Mouse (Mus musculus) stomach, embryonic 14.5 days (tissue): ENCODE data around the gene Mvk. TPM values are rescaled to one million over a fixed set of nuclear protein-coding genes. Genes with fewer than 3 reads are reported as not detected.
A peak's percentile ranks its signal among the peaks of the same experiment; 100 is the strongest.

ENCODE experiments used
- ATAC-seq: fragments of 200-750 bp; cut with Nextera tagmentation; 2 replicates; pipeline ENCODE4 v1.8.0; 2017; ENCODE audit warnings: low read depth, moderate TSS enrichment; ENCODE audit not compliant: insufficient number of reproducible peaks, insufficient read depth, low FRiP score
- H3K27ac ChIP-seq: fragments of 300-500 bp; sonication (generic); 2 replicates; pipeline ENCODE4 v1.5.1; 2014; ENCODE audit warnings: mild to moderate bottlenecking, low read length, moderate library complexity, mixed read lengths
- H3K27me3 ChIP-seq: fragments of 300-500 bp; sonication (generic); 2 replicates; pipeline ENCODE4 v1.6.1; 2014; ENCODE audit warnings: low read length, control low read depth, mixed read lengths; ENCODE audit not compliant: control insufficient read depth, insufficient read depth
- H3K36me3 ChIP-seq: fragments of 300-500 bp; sonication (generic); 2 replicates; pipeline ENCODE4 v1.6.1; 2014; ENCODE audit warnings: mild to moderate bottlenecking, control low read depth, low read length, moderate library complexity, mixed read lengths; ENCODE audit not compliant: control insufficient read depth, insufficient read depth
- H3K4me1 ChIP-seq: fragments of 300-500 bp; sonication (generic); 2 replicates; pipeline ENCODE4 v1.6.1; 2014; ENCODE audit warnings: low read length, control low read depth, mixed read lengths; ENCODE audit not compliant: control insufficient read depth, insufficient read depth
- H3K4me2 ChIP-seq: fragments of 300-500 bp; sonication (generic); replicated peaks from 2 replicates; pipeline ENCODE4 v1.6.1; 2014; ENCODE audit warnings: low read depth, low read length, control low read depth
- H3K4me3 ChIP-seq: fragments of 300-500 bp; sonication (generic); 2 replicates; pipeline ENCODE4 v1.5.1; 2014; ENCODE audit warnings: low read depth, low read length, control low read depth
- H3K9ac ChIP-seq: fragments of 300-500 bp; sonication (generic); replicated peaks from 2 replicates; pipeline ENCODE4 v1.6.1; 2014; ENCODE audit warnings: low read depth, mild to moderate bottlenecking, control low read depth, low read length, moderate library complexity, mixed read lengths
- H3K9me3 ChIP-seq: fragments of 300-500 bp; sonication (generic); 2 replicates; pipeline ENCODE4 v1.6.1; 2016; ENCODE audit warnings: low read depth, low read length, control low read depth; ENCODE audit not compliant: control insufficient read depth
- WGBS: fragments of 180-500 bp; shearing (Covaris S2); extraction: QIAGEN DNeasy Blood & Tissue Kit; methylation state at CpG from one replicate; pipeline ENCODE4 v1.1.7; 2014; 5-methylcytosine and 5-hydroxymethylcytosine counted together
- polyA plus RNA-seq: library from polyadenylated mRNA; unstranded; fragments of >200 nt; fragmentation: Nextera tagmentation; extraction: Ambion mirVana; gene quantifications from 2 replicates; pipeline ENCODE4 v1.2.1, GENCODE M21; 2014

The Mvk gene
- 62.7 and 69.8 TPM in 2 replicates for polyA plus RNA-seq

DNA sequence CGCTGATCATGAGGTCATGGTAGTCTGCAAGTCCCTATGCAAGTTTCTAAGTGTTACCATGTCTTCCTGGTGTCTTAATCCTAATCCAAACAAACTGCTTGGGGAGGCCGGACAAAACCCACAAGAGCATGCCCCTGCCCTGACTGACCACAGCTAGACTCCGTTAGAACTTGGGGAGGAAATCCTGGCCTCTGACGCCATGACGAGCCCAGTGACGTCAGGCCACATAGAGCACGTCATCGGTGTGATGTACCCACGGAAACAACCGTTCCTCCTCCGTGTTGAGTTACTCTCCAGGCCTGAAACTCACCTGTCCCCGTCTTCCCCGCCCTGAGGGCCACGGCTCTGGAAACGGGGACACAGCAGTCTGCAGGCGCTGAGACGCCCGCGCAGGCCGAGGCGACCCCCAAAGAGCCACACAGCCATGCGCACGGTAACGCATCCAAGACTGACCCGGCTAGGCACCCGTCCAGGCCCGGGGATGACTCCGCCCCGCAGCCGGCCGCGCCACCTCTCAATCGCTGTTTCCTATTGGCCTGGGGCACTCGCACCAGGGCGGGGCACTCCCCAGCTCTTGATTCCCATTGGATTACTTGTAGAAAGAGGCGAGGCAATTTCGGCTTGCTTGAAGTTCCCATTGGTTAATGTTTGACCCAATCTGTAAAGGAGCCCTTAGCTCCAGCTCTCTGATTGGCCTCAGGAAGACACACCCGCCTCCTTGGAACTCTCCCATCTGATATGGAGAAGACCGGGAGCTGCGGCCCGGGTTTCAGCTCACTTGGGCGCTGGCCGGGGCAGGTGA is at the start of gene Mvk, which contains the start of gene Mmab:
TSS of gene Mvk (plus strand) at position 704 of the 802 bp plus-strand sequence.
TSS of gene Mmab (minus strand) at position 495 of the 802 bp plus-strand sequence.
- Histone ChIP-seq H3K27ac (peak within 1 kb of the TSS; percentile 78), H3K4me3 (peak within 1 kb of the TSS; percentile 67), H3K4me1 (peaks cover 11% of the 10 kb centered on the region; the same call in 1 of the 2 replicates), H3K9me3 (no peaks in the 10 kb centered on the region), H3K36me3 (peaks cover 11% of the 10 kb centered on the region; the same call in 1 of the 2 replicates), H3K4me2 (peak within 1 kb of the TSS; percentile 68), H3K27me3 (no peaks in the 10 kb centered on the region), H3K9ac (peak within 1 kb of the TSS; percentile 58)
- WGBS = 2% methylated on average over 43 of the region's 43 CpGs
- ATAC-seq = peak; percentile 97

DNA sequence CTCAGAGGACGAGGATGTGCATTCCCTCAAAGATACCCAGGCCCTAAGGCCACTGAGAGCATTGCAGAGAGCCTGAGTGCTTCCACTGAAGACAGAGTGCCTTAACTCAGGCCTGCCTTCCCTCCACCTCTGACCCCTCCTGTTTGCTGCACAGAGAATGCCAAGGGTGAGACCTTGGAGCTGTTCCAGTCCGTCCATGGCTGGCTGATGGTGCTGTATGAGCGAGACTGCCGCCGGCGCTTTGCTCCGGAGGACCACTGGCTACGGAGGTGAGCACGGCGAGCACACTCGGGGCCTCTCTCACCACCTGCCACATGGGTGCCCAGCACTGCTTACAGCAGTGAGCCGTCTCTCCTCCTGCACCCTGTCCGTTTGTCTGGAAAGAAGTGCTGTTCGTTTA is 37.5 kb upstream of the Mvk start:
- Histone ChIP-seq H3K36me3 (peaks cover 92% of the 10 kb centered on the region), H3K27me3 (no peaks in the 10 kb centered on the region), H3K4me1 (no peaks in the 10 kb centered on the region), H3K4me2 (no peak overlapping the region), H3K27ac (no peak overlapping the region), H3K9me3 (no peaks in the 10 kb centered on the region), H3K9ac (no peak overlapping the region), H3K4me3 (no peak overlapping the region)
- 92% methylated on average over 14 of the region's 14 CpGs for WGBS
- no peak for ATAC-seq

DNA sequence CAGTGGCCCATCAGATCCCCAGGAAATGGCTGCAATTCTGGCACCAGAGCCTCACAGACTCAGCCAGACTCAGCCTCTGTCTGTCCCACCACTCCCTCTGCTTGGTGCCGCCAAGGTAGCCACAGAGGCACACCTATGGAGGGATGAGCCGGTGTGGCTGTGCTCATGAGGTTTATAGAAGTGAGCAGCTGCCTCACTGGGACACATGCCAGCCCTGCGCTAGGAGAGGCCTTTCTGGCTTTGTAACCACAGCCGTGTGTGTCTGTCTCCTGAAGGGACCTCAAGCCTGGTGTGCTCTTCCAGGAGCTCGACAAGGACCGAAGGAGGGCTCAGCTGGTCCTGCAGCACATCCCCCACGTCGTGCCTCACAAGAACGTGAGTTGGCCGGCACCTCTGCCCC is 36.8 kb upstream of the Mvk start:
- no peak for ATAC-seq
- H3K27ac ChIP-seq = no peak overlapping the region
- H3K9ac ChIP-seq = no peak overlapping the region
- no peak overlapping the region for H3K4me2 ChIP-seq
- WGBS = 87% methylated on average over 10 of the region's 10 CpGs
- H3K27me3 ChIP-seq = no peaks in the 10 kb centered on the region
- no peaks in the 10 kb centered on the region for H3K4me1 ChIP-seq
- no peaks in the 10 kb centered on the region for H3K9me3 ChIP-seq
- H3K36me3 ChIP-seq = peaks cover 92% of the 10 kb centered on the region
- H3K4me3 ChIP-seq = no peak overlapping the region

DNA sequence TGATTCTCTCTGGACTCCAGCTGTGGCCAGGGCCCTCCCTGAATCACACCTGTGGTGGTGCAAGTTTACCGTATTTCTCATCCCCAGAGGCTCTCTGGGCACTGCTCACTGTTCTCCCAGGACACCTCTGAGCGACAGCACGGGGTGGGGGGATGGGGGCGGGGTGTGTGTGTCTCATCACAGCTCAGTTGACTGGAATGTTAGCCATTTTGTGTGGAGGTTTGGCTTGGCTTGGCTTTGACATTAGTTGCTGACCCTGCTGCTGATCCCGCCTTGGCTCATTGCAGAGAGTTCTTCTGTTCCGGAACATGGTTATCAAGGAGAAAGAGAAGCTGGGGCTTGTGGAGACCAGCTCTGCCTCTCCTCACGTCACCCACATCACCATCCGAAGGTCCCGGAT is 36.3 kb upstream of the Mvk start:
- no peak for ATAC-seq
- WGBS = 97% methylated on average over 9 of the region's 9 CpGs
- Histone ChIP-seq H3K27me3 (no peaks in the 10 kb centered on the region), H3K9ac (no peak overlapping the region), H3K27ac (no peak overlapping the region), H3K36me3 (peaks cover 92% of the 10 kb centered on the region), H3K4me1 (no peaks in the 10 kb centered on the region), H3K4me3 (no peak overlapping the region), H3K4me2 (no peak overlapping the region), H3K9me3 (no peaks in the 10 kb centered on the region)

DNA sequence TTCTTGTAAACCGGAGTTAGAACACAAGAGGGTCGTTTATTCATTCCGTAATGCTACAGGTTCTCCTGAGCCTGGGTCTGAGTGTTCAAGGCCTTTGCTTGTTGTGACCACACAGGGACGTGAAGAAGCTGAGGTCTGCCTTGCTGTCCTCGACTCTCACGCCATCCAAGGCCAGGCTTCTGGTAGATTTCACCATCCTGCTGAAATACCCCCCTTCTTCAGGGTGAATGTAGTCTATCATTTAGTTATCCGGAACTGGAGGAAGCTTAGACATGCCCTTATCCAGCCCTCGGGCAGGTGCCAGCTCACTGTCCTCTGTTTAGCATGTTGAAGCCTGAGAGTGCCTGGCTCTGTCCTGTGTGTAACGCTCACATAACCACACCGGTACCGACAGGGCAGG is 35.2 kb upstream of the Mvk start:
- no peaks in the 10 kb centered on the region for H3K9me3 ChIP-seq
- ATAC-seq = no peak
- 92% methylated on average over 11 of the region's 11 CpGs for WGBS

DNA sequence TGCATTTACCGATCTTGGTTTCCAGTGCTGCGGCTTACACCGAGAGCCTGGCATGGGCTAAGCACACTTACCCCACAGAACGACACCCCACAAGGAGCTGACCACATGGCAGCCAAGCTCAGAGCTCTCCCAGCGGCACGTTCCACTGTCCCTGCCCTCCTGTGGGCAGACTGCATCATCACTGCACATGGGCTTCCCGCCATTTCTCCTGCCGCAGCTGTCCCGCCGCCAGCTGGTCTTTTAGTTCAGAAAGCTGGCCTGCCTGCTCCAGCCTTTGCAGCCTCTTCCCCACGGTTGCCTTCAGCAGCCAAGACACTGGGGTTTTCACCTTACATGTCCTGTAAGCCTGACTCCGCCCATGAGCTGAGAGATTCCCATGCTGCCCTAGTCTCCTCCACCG is 33.6 kb upstream of the Mvk start:
- no peaks in the 10 kb centered on the region for H3K27me3 ChIP-seq
- H3K36me3 ChIP-seq = peaks cover 81% of the 10 kb centered on the region
- H3K27ac ChIP-seq = no peak overlapping the region
- no peaks in the 10 kb centered on the region for H3K4me1 ChIP-seq
- 90% methylated on average over 13 of the region's 13 CpGs for WGBS
- H3K4me3 ChIP-seq = no peak overlapping the region
- no peak overlapping the region for H3K4me2 ChIP-seq
- H3K9me3 ChIP-seq = no peaks in the 10 kb centered on the region
- H3K9ac ChIP-seq = no peak overlapping the region
- ATAC-seq = no peak

More for the DNA sequence above, 35.2 kb upstream of the Mvk start:
- Histone ChIP-seq H3K36me3 (peaks cover 83% of the 10 kb centered on the region), H3K4me3 (no peak overlapping the region), H3K4me1 (no peaks in the 10 kb centered on the region), H3K27me3 (no peaks in the 10 kb centered on the region), H3K27ac (no peak overlapping the region), H3K4me2 (no peak overlapping the region), H3K9ac (no peak overlapping the region)

DNA sequence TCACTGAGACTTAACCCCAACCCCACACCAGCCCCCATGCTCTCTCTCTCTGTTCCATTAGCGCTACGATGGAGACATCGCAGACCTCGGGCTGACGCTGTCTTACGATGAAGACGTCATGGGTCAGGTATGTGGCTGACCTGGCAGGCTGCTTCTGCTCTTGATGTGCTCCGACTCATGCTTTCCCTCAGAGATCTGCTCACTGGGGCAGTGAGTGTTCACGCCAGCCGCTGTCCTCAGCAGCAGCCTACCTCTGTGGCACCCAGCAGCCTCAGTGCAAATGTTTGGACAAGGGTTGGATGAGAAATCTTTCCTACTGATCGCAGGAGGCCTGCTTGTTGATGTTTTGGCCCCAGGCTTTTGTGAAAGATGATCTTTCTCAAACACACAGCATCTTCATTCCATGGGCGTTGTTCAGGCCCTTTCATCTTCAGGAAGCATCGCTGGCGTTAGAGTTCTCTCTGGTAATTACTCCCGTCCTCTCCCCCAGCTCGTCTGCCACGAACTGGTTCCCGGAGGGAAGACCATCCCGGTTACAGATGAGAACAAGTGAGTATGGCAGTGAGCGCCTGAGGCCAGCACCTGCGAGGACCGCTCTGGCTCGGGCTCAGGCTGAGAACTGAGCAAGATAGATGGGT is 31.6 kb upstream of the Mvk start:
- no peak overlapping the region for H3K27ac ChIP-seq
- no peaks in the 10 kb centered on the region for H3K9me3 ChIP-seq
- no peak overlapping the region for H3K9ac ChIP-seq
- 54% methylated on average over 23 of the region's 23 CpGs for WGBS
- no peak overlapping the region for H3K4me3 ChIP-seq
- peaks cover 83% of the 10 kb centered on the region for H3K36me3 ChIP-seq
- no peaks in the 10 kb centered on the region for H3K27me3 ChIP-seq
- no peak overlapping the region for H3K4me2 ChIP-seq
- no peak for ATAC-seq
- H3K4me1 ChIP-seq = no peaks in the 10 kb centered on the region

DNA sequence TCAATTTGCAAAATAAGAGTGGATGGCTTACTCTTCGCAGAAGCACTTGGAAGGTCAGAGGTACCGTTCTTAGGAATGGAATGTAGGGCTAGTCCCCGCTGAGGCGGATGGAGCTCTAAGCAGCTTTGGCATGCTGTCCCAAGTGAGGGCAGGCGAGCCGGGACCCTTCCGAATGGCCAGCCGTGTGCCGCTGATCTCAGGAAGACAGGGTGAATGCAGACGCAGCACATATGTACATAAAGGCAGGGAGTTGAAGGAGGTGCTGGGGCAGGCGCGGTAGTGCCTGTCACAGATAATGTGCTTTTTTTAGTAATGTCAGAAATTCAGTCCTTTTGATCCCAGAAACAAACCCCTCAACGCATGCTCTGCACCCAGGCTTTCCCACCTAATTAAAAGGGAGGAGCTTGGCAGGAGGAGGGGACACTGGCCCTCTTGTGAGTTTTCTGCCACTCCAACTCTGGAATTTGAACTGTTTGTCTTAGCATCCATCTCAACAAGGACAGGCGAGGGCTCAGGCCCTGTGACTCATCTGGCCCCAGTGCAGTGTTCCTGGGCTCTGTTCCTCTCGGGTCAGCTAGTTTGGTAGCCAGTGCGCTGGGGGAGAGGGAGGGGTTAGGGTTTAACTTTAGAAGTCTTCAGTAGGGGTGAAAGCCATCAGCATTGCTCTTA is 30.9 kb upstream of the Mvk start:
- Histone ChIP-seq H3K9ac (no peak overlapping the region), H3K4me1 (no peaks in the 10 kb centered on the region), H3K9me3 (no peaks in the 10 kb centered on the region), H3K4me2 (no peak overlapping the region), H3K4me3 (no peak overlapping the region), H3K27me3 (no peaks in the 10 kb centered on the region), H3K36me3 (peaks cover 83% of the 10 kb centered on the region), H3K27ac (no peak overlapping the region)
- 43% methylated on average over 16 of the region's 16 CpGs for WGBS
- ATAC-seq = peak; percentile 29; the same call in 1 of the 2 replicates
